17 mouse cellular contexts compared by ENCODE assay signal in the genomic region with DNA sequence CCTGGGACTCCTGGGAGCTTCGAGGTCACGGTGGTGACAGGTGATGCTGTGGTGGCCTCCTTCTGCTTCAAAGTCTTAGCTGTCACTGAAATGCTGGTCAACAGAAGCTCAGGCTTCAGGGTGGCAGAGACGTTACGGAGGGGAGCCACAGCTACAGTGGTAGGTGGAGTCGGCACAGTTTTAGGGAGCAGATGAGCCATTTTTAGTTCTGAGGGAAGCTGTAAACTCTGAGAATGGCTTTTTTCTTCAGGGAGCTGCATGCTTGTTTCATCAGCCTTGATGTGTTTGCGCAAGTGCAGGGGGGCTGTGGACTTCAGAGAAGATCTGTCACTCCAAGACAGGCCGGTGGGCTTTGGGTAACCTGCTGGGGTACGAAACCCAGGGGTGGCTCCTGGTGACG.
"Had no signal": no experiment of that assay in that cellular context is flagged by ENCODE, and none has a peak within 500 bp of the region (broad histone marks: within the 10 kb centered on the region; RNA-seq: fewer than 3 reads in every experiment).

No protein-coding gene starts in this region.

- DNase-seq: left cerebral cortex, postnatal 4 days; liver; liver, embryonic 13.5 days; liver, postnatal 0 days; lung, adult 18-20 months; lung, adult 2 months; lung, embryonic 14.5 days; lung, postnatal 10 days; lung, postnatal 14 days; lung, postnatal 36 days; lung, postnatal 4 days; midbrain, embryonic 14.5 days had no signal

- ATAC-seq: liver, embryonic 12.5 days; liver, postnatal 0 days; lung, postnatal 0 days; midbrain, embryonic 13.5 days; midbrain, embryonic 15.5 days; midbrain, embryonic 16.5 days had no signal
